Mouse (Mus musculus) lung, adult 2 months (tissue): ENCODE measurements around the gene Utrn. TPM values are rescaled to one million over a fixed set of nuclear protein-coding genes. Genes with fewer than 3 reads are reported as not detected.

Source experiments
- DNase-seq: peaks from one replicate; pipeline ENCODE4 v3.0.0; 2022
- H3K4me1 ChIP-seq: fragments of 200-500 bp; 2 replicates; pipeline ENCODE4 v1.6.1; 2011; ENCODE audit warnings: low read length; ENCODE audit not compliant: control insufficient read depth, insufficient read depth
- H3K4me3 ChIP-seq: fragments of 200-500 bp; replicated peaks from 2 replicates; pipeline ENCODE3; 2011; ENCODE audit warnings: low read depth, mild to moderate bottlenecking, control low read depth, low read length; ENCODE audit errors: extremely low read depth
- CTCF ChIP-seq: fragments of 200-500 bp; IDR thresholded peaks from 2 replicates; pipeline ENCODE4 v1.5.1; 2011; ENCODE audit warnings: mild to moderate bottlenecking, low read length, control low read depth; ENCODE audit not compliant: insufficient read depth
- POLR2A ChIP-seq: fragments of 200-500 bp; IDR thresholded peaks from 2 replicates; pipeline ENCODE4 v1.6.1; 2011; ENCODE audit warnings: low read depth, mild to moderate bottlenecking, control low read depth, low read length, borderline replicate concordance; ENCODE audit errors: extremely low read depth
- WGBS: fragments of 180-500 bp; shearing (Covaris S2); methylation state at CpG from one replicate; pipeline ENCODE4 v1.1.7; 2018; 5-methylcytosine and 5-hydroxymethylcytosine counted together
- polyA plus RNA-seq: library from polyadenylated mRNA; depleted of rRNA; stranded (reverse); fragments of >200 nt; gene quantifications from 2 replicates; pipeline ENCODE4 v1.2.3, GENCODE M21; 2012

The Utrn gene
- polyA plus RNA-seq, 1 experiment = 59.1 TPM

DNA sequence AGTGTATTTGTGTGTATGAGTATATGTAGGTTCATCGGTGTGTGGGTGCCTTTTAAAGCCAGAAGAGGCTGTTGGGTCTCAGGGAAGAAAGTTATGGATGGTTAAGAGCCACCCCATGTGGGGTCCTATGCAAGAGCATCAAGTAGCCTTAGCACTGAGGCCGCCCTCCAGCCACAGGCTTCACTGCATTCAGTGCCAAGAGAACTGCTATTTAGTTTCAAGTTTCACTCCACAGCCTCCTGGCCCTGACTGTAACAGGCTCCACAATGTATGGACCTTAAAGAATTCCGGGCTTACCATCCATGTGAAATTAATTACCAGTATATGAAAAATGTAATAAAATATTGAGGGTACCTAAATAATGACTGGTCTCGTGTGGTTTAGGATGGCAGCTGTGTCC, 60.7 kb downstream of the Utrn start:
- no peak overlapping the region for H3K4me3 ChIP-seq
- DNase-seq = no peak
- H3K4me1 ChIP-seq = peaks cover 12% of the 10 kb centered on the region
- no peak for TF ChIP-seq CTCF
- no peak for TF ChIP-seq POLR2A
- 91% methylated on average over 4 of the region's 4 CpGs for WGBS

GRCm38 (mm10) chr10:12807706-12808105, 61.5 kb downstream of the Utrn start:
- Histone ChIP-seq H3K4me1 (peaks cover 12% of the 10 kb centered on the region), H3K4me3 (no peak overlapping the region)
- WGBS = 66% methylated on average over 9 of the region's 9 CpGs
- TF ChIP-seq CTCF (no peak), POLR2A (no peak)
- DNase-seq = no peak

DNA sequence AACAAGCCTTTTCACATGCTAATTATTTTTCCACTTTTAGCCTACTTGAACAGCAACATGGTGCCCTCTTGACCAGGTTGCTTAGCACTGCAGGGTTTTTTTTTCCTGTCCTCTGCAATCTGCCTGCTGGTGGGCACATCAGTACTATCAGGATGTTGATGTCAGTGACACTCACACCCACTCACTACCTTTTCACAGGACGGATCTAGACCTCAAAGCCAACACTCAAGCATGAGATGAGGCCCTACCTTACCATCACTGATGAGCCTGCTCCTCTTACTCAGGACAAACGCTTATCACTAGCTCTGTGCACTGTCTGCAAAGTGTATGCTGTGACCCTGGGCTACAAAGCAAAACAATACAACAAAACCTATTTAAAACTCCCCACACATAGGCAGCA, 63.3 kb downstream of the Utrn start:
- no peak overlapping the region for H3K4me3 ChIP-seq
- H3K4me1 ChIP-seq = peaks cover 12% of the 10 kb centered on the region
- WGBS = 54% methylated on average over 2 of the region's 2 CpGs
- TF ChIP-seq CTCF (no peak), POLR2A (no peak)
- no peak for DNase-seq

- no peak overlapping the region for H3K4me3 ChIP-seq
- DNase-seq = no peak
- TF ChIP-seq CTCF = no peak
- no peak for TF ChIP-seq POLR2A
- peaks cover 8% of the 10 kb centered on the region for H3K4me1 ChIP-seq
- 28% methylated on average over 1 of the region's 1 CpGs for WGBS
Observed at GRCm38 (mm10) chr10:12803939-12804338, 65.2 kb downstream of the Utrn start.

DNA sequence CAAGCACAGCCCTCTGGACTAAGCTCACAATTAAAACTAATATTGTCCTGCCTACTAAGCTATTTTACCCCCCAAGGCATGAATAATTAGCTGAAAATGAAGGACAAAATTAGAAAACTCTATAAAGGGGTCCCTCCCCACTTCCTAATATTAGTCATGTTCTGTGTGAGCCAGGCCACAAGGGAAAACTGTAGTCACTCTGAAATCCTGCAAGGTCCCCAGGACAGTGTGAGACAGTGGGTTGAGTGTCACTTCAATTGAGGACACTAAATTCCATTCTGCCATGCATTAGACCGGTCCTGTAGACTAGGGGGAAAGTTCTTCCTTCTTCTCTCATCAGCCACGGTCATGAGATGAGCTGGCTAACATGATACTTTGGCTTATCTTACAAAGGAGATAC, 69.7 kb downstream of the Utrn start:
- 79% methylated on average over 2 of the region's 2 CpGs for WGBS
- no peak for DNase-seq
- TF ChIP-seq CTCF (no peak), POLR2A (no peak)
- Histone ChIP-seq H3K4me1 (peaks cover 14% of the 10 kb centered on the region), H3K4me3 (no peak overlapping the region)

GRCm38 (mm10) chr10:12798248-12798647, 70.9 kb downstream of the Utrn start:
- Histone ChIP-seq H3K4me3 (no peak overlapping the region), H3K4me1 (peaks cover 11% of the 10 kb centered on the region)
- 58% methylated on average over 4 of the region's 4 CpGs for WGBS
- no peak for DNase-seq
- no peak for TF ChIP-seq CTCF
- no peak for TF ChIP-seq POLR2A

- H3K4me1 ChIP-seq = peaks cover 17% of the 10 kb centered on the region
- no peak for DNase-seq
- no peak overlapping the region for H3K4me3 ChIP-seq
- TF ChIP-seq CTCF = no peak
- TF ChIP-seq POLR2A = no peak
- 88% methylated on average over 1 of the region's 1 CpGs for WGBS
Observed at GRCm38 (mm10) chr10:12796510-12796840, 72.7 kb downstream of the Utrn start.

DNA sequence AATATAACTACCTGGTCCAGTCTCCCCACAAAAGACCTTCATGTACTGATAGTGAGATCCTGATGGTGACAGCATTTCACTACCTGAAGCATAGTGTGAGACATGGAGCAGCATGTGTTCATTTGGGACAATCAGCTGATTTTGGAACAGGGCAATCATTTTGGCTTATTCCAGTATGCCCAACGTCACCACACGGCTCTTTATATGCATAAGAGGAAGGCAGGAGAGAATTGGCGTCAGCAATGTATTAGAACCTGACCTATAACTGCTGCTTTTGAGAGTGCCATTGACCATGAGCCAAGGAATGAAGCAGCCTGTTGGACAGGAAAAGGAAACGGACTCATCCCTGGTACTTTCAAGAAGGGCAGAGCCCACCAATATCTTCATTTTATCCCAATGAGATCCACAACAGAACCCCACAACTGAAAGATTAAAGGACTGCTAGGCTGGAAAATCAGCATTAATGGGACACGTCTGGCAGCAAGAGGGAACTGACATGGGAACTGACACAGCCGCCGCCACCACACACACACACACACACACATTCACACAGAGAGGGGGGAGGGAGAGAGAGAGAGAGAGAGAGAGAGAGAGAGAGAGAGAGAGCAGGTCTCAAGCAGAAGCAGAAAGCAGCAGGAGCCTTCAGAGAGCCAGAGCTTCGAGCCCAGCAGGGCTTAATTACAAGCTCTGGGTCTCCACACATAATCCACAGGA, 73.2 kb downstream of the Utrn start:
- Histone ChIP-seq H3K4me1 (peaks cover 17% of the 10 kb centered on the region), H3K4me3 (no peak overlapping the region)
- 49% methylated on average over 8 of the region's 8 CpGs for WGBS
- TF ChIP-seq CTCF (no peak), POLR2A (no peak)
- no peak for DNase-seq

- Histone ChIP-seq H3K4me3 (no peak overlapping the region), H3K4me1 (peaks cover 21% of the 10 kb centered on the region)
- 62% methylated on average over 6 of the region's 6 CpGs for WGBS
- TF ChIP-seq POLR2A (no peak), CTCF (no peak)
- DNase-seq = no peak
Observed at GRCm38 (mm10) chr10:12792049-12792448, 77.1 kb downstream of the Utrn start.

DNA sequence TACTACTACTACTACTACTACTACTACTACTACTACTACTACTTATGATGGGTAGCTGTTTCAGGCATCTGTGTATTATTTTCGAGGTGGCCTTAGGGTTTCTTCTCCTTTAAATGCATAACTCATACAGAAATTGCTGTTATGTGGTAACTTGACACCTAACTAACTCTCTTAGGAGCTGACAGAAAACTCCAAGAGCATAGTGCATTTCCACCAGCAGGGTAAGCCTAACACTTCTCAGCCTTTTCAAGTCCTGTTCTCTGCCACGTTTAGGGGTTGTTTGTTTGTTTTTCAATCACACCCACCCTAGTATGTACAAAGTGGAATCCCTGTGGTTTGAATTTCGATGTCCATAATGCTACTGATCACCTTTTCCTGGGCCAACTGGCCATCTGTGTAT, 78.3 kb downstream of the Utrn start:
- H3K4me1 ChIP-seq = peaks cover 15% of the 10 kb centered on the region

More for the DNA sequence above, 78.3 kb downstream of the Utrn start:
- no peak for DNase-seq
- H3K4me3 ChIP-seq = no peak overlapping the region
- TF ChIP-seq CTCF = no peak
- TF ChIP-seq POLR2A = no peak
- 63% methylated on average over 3 of the region's 3 CpGs for WGBS
